Mouse (Mus musculus) MEL (cell line): ENCODE measurements around the gene Gipc2. TPM values are rescaled to one million over a fixed set of nuclear protein-coding genes. Genes with fewer than 3 reads are reported as not detected.

ENCODE experiments used
- DNase-seq: peaks from one replicate; pipeline ENCODE4 v3.0.0; 2011; ENCODE audit warnings: low read depth, low spot score
- H3K27ac ChIP-seq: 2 replicates; pipeline ENCODE4 v1.5.1; 2012; ENCODE audit warnings: low read depth, mild to moderate bottlenecking, control low read depth, low read length, moderate library complexity; ENCODE audit not compliant: control insufficient read depth
- H3K27me3 ChIP-seq, 2 experiments: fragments of 150-350 bp in 1 of 2; sonication (generic) in 1 of 2; 2 replicates each; pipeline ENCODE4 v1.6.1; 2012; ENCODE audit warnings: low read length in 2 of 2, mild to moderate bottlenecking in 2 of 2, improper control_type of control experiment in 1 of 2, moderate library complexity in 1 of 2; ENCODE audit not compliant: insufficient read depth in 2 of 2, control insufficient read depth in 1 of 2
- H3K36me3 ChIP-seq, 2 experiments: 2 replicates each; pipeline ENCODE4 v1.6.1; 2012 to 2014; ENCODE audit warnings: low read length in 2 of 2, improper control_type of control experiment in 1 of 2, inconsistent platforms in 1 of 2, mild to moderate bottlenecking in 1 of 2; ENCODE audit not compliant: insufficient read depth in 2 of 2, control insufficient read depth in 1 of 2
- H3K4me1 ChIP-seq, 2 experiments: fragments of 150-350 bp in 1 of 2; sonication (generic) in 1 of 2; 2 replicates each; pipeline ENCODE4 v1.6.1; 2012; ENCODE audit warnings: low read length in 2 of 2, improper control_type of control experiment in 1 of 2, mild to moderate bottlenecking in 1 of 2; ENCODE audit not compliant: insufficient read depth in 2 of 2, control insufficient read depth in 1 of 2
- H3K4me3 ChIP-seq, 2 experiments: fragments of 150-350 bp in 1 of 2; sonication (generic) in 1 of 2; 2 replicates each; pipeline ENCODE4 v1.5.1; 2012; ENCODE audit warnings: low read depth in 2 of 2, low read length in 2 of 2, mild to moderate bottlenecking in 2 of 2, moderate library complexity in 2 of 2, control low read depth in 1 of 2, improper control_type of control experiment in 1 of 2; ENCODE audit not compliant: control insufficient read depth in 1 of 2, insufficient read depth in 1 of 2
- H3K79me2 ChIP-seq: 2 replicates; pipeline ENCODE4 v1.6.1; 2012; ENCODE audit warnings: mild to moderate bottlenecking, low read length, moderate library complexity; ENCODE audit not compliant: control insufficient read depth, poor library complexity, insufficient read depth
- H3K9ac ChIP-seq: 2 replicates; pipeline ENCODE4 v1.6.1; 2012; ENCODE audit warnings: low read depth, mild to moderate bottlenecking, control low read depth, low read length, moderate library complexity; ENCODE audit not compliant: control insufficient read depth, poor library complexity, severe bottlenecking
- H3K9me3 ChIP-seq: fragments of 150-350 bp; sonication (generic); replicated peaks from 2 replicates; pipeline ENCODE4 v1.6.1; 2012; ENCODE audit warnings: mild to moderate bottlenecking, low read length, improper control_type of control experiment, moderate library complexity; ENCODE audit not compliant: insufficient read depth
- BHLHE40 ChIP-seq: IDR thresholded peaks from 2 replicates; pipeline ENCODE4 v1.6.1; 2012; ENCODE audit warnings: low read depth, mild to moderate bottlenecking, inconsistent platforms, low read length, improper control_type of control experiment, borderline replicate concordance
- CHD1 ChIP-seq: IDR thresholded peaks from 2 replicates; pipeline ENCODE4 v1.6.1; 2012; ENCODE audit warnings: low read depth, mild to moderate bottlenecking, inconsistent platforms, low read length, improper control_type of control experiment
- CTCF ChIP-seq, 3 experiments: IDR thresholded peaks in 2 of 3; conservative IDR thresholded peaks in 1 of 3; 2 replicates each; pipeline ENCODE4 v1.5.1; 2011 to 2012; ENCODE audit warnings: low read length in 3 of 3, low read depth in 2 of 3, mild to moderate bottlenecking in 2 of 3, improper control_type of control experiment in 1 of 3, inconsistent platforms in 1 of 3, mixed read lengths in 1 of 3, moderate library complexity in 1 of 3; ENCODE audit not compliant: control insufficient read depth in 1 of 3, insufficient read depth in 1 of 3, poor library complexity in 1 of 3, severe bottlenecking in 1 of 3
- EP300 ChIP-seq, 2 experiments: IDR thresholded peaks; 2 replicates each; pipeline ENCODE4 v1.6.1; 2011; ENCODE audit warnings: improper control_type of control experiment in 2 of 2, low read length in 2 of 2, low read depth in 1 of 2, mild to moderate bottlenecking in 1 of 2
- GATA1 ChIP-seq: IDR thresholded peaks from 2 replicates; pipeline ENCODE4 v1.6.1; 2011; ENCODE audit warnings: low read depth, low read length, improper control_type of control experiment
- HCFC1 ChIP-seq: IDR thresholded peaks from 2 replicates; pipeline ENCODE4 v1.6.1; 2012; ENCODE audit warnings: low read depth, mild to moderate bottlenecking, inconsistent platforms, low read length, improper control_type of control experiment, moderate library complexity
- JUND ChIP-seq: IDR thresholded peaks from 2 replicates; pipeline ENCODE4 v1.6.1; 2011; ENCODE audit warnings: low read depth, mild to moderate bottlenecking, improper control_type of control experiment, low read length
- KAT2A ChIP-seq: conservative IDR thresholded peaks from 2 replicates; pipeline ENCODE4 v1.6.1; 2012; ENCODE audit warnings: low read depth, low read length, improper control_type of control experiment, inconsistent platforms
- MAFK ChIP-seq: IDR thresholded peaks from 2 replicates; pipeline ENCODE4 v1.6.1; 2011; ENCODE audit warnings: low read depth, mild to moderate bottlenecking, low read length, improper control_type of control experiment, borderline replicate concordance
- MAZ ChIP-seq: IDR thresholded peaks from 2 replicates; pipeline ENCODE4 v1.6.1; 2012; ENCODE audit warnings: low read depth, mild to moderate bottlenecking, inconsistent platforms, low read length, improper control_type of control experiment
- MEF2A ChIP-seq: IDR thresholded peaks from 2 replicates; pipeline ENCODE4 v1.6.1; 2014; ENCODE audit warnings: low read depth, mild to moderate bottlenecking, inconsistent platforms, low read length, improper control_type of control experiment; ENCODE audit not compliant: poor library complexity, insufficient replicate concordance, severe bottlenecking; ENCODE audit errors: extremely low read depth
- MXI1 ChIP-seq: IDR thresholded peaks from 2 replicates; pipeline ENCODE4 v1.6.1; 2011; ENCODE audit warnings: mild to moderate bottlenecking, low read depth, low read length, improper control_type of control experiment
- MYB ChIP-seq: IDR thresholded peaks from 2 replicates; pipeline ENCODE4 v1.6.1; 2011; ENCODE audit warnings: mild to moderate bottlenecking, low read depth, low read length, improper control_type of control experiment
- MYC ChIP-seq: IDR thresholded peaks from 2 replicates; pipeline ENCODE4 v1.6.1; 2011; ENCODE audit warnings: low read depth, mild to moderate bottlenecking, low read length, improper control_type of control experiment, moderate library complexity
- POLR2A ChIP-seq, 2 experiments: IDR thresholded peaks; 2 replicates each; pipeline ENCODE4 v1.6.1; 2011 to 2012; ENCODE audit warnings: low read length in 2 of 2, mild to moderate bottlenecking in 2 of 2, control low read depth in 1 of 2, improper control_type of control experiment in 1 of 2, low read depth in 1 of 2, moderate library complexity in 1 of 2; ENCODE audit not compliant: control insufficient read depth in 1 of 2, insufficient read depth in 1 of 2, poor library complexity in 1 of 2
- RAD21 ChIP-seq: IDR thresholded peaks from 2 replicates; pipeline ENCODE4 v1.6.1; 2011; ENCODE audit warnings: mild to moderate bottlenecking, low read depth, low read length, improper control_type of control experiment
- RCOR1 ChIP-seq: IDR thresholded peaks from 2 replicates; pipeline ENCODE4 v1.6.1; 2012; ENCODE audit warnings: low read depth, mild to moderate bottlenecking, inconsistent platforms, low read length, improper control_type of control experiment
- SIN3A ChIP-seq: IDR thresholded peaks from 2 replicates; pipeline ENCODE4 v1.6.1; 2012; ENCODE audit warnings: low read length, improper control_type of control experiment, inconsistent platforms
- SMC3 ChIP-seq: IDR thresholded peaks from 2 replicates; pipeline ENCODE4 v1.6.1; 2011; ENCODE audit warnings: low read depth, low read length, improper control_type of control experiment
- TBP ChIP-seq: IDR thresholded peaks from 2 replicates; pipeline ENCODE4 v1.8.0; 2011; ENCODE audit warnings: low read depth, low read length, improper control_type of control experiment
- ZC3H11A ChIP-seq: IDR thresholded peaks from 2 replicates; pipeline ENCODE4 v1.6.1; 2012; ENCODE audit warnings: low read depth, mild to moderate bottlenecking, inconsistent platforms, low read length, improper control_type of control experiment
- ZKSCAN1 ChIP-seq: IDR thresholded peaks from 2 replicates; pipeline ENCODE4 v1.6.1; 2012; ENCODE audit warnings: low read depth, mild to moderate bottlenecking, inconsistent platforms, low read length, improper control_type of control experiment, moderate library complexity
- ZMIZ1 ChIP-seq: IDR thresholded peaks from 2 replicates; pipeline ENCODE4 v1.6.1; 2012; ENCODE audit warnings: low read depth, mild to moderate bottlenecking, inconsistent platforms, low read length, improper control_type of control experiment, moderate library complexity
- ZNF384 ChIP-seq: IDR thresholded peaks from 2 replicates; pipeline ENCODE4 v1.6.1; 2012; ENCODE audit warnings: low read depth, mild to moderate bottlenecking, inconsistent platforms, low read length, improper control_type of control experiment
- polyA plus RNA-seq, 2 experiments: library from polyadenylated mRNA; stranded (reverse) in 1 of 2; unstranded in 1 of 2; fragments of >175 nt in 1 of 2; fragments of >200 nt in 1 of 2; gene quantifications; 2 replicates each; pipeline versions ENCODE4 v1.2.1 to v1.2.4; 2012; ENCODE audit warnings: low replicate concordance in 2 of 2, low read depth in 1 of 2; ENCODE audit not compliant: insufficient read length in 2 of 2, insufficient read depth in 1 of 2, missing spikeins in 1 of 2
- total RNA-seq: library from RNA; depleted of rRNA; stranded (reverse); fragments of 300-350 nt; gene quantifications from 2 replicates; pipeline ENCODE4 v1.2.3, GENCODE M21; 2012

Gipc2 gene
- total and polyA plus RNA-seq, 3 experiments = 0.27 to 0.78 TPM; not detected in 1

DNA sequence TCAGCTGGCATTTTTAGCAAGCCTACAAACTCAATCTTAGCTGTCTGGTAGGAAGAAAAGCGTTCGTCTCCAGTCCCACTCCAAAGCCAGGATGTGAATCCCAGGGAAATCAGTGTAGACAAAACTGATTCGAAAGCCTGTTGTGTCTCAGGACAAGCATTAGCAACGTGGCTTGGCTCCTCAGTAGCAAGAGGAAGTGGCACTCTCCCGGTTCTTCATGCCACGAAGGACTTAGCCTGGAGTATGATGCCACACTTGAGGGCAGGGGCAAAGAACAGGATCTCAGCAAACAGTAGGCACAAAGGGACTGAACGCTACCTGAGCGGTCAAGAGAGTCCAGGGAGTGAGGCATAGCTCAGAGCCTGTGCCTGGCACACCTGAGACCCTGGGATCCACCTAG lies 53.4 kb downstream of the Gipc2 start:
- H3K9me3 ChIP-seq = no peaks in the 10 kb centered on the region
- peaks cover 11 to 38% of the 10 kb centered on the region in 2 experiments; a peak in 3 of 4 replicates for H3K4me1 ChIP-seq
- H3K4me3 ChIP-seq = no peak overlapping the region
- H3K36me3 ChIP-seq = peaks cover 0 to 30% of the 10 kb centered on the region in 2 experiments; a peak in 2 of 4 replicates
- no peak for DNase-seq
- no peak overlapping the region for H3K27ac ChIP-seq
- TF ChIP-seq ZMIZ1 (no peak), CTCF (IDR thresholded peaks at IDR 0.05 in 2 of 3, conservative IDR thresholded peaks at IDR 0.05 in 1 of 3; ENCODE audit: control insufficient read depth in 1 of 3, insufficient read depth in 1 of 3, low read depth in 2 of 3, low read length in 3 of 3, poor library complexity in 1 of 3, severe bottlenecking in 1 of 3) (no peak), GATA1 (no peak), MXI1 (no peak), CHD1 (no peak)
- H3K9ac ChIP-seq = no peak overlapping the region
- no peaks in the 10 kb centered on the region for H3K79me2 ChIP-seq
- no peaks in the 10 kb centered on the region for H3K27me3 ChIP-seq

DNA sequence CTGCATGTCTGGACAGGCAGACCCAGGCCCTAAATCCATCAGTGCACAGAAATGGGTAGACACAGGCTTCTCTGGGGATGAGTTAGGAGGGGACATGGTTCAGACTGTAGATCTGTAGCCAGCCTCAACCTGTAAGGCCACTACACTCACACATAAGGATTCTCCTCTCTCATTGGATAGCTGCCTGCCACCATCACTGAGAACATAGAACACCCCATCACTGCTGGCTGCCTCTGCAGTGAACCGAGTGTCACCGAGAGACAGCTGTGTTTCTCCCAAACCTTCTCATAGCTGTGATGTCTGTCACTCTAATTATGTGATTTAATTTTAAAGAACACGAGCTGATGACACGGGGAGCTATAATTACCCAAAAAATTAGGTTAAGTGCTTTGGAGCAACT lies 54.5 kb downstream of the Gipc2 start:
- Histone ChIP-seq H3K79me2 (no peaks in the 10 kb centered on the region), H3K4me3 (peak overlapping the region; percentile 30 to 42; a peak in 3 of 4 replicates), H3K9me3 (no peaks in the 10 kb centered on the region), H3K36me3 (peaks cover 0 to 30% of the 10 kb centered on the region in 2 experiments; a peak in 2 of 4 replicates), H3K4me1 (peaks cover 11 to 42% of the 10 kb centered on the region in 2 experiments; a peak in 3 of 4 replicates)
- no peak for DNase-seq
- TF ChIP-seq ZNF384 (0 out of 2 replicates have a peak, but pooled peaks have one; percentile 48), MYC (no peak), MYB (no peak)
- TF ChIP-seq, all 39 proteins: peak for 1
- Histone ChIP-seq H3K9ac (no peak overlapping the region; the same call in 1 of the 2 replicates), H3K27ac (no peak overlapping the region), H3K27me3 (no peaks in the 10 kb centered on the region)

DNA sequence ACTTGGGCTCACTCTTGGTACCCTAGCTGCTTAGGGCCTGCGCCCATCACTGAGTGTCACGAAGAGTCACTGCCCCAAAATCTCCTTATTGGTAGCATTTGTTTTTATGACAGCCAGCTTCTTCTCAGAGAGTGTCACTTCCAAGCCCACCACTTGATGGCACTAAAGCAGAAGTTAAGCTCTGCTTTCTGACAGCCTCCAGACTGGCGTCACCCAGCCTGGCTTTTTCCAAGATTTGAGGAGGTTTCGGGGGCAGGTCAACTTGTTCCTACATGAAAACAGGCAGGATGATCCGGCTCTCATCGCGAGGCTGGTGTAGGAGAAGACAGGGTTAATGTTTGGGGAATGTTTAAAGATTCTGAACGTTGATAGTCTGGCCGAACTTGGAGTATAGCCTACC lies 54.9 kb downstream of the Gipc2 start:
- no peak overlapping the region for H3K27ac ChIP-seq
- peaks cover 0 to 30% of the 10 kb centered on the region in 2 experiments; a peak in 2 of 4 replicates for H3K36me3 ChIP-seq
- peak overlapping the region; percentile 30 to 42; a peak in 3 of 4 replicates for H3K4me3 ChIP-seq
- no peak for TF ChIP-seq MYC
- no peak for TF ChIP-seq ZKSCAN1
- TF ChIP-seq TBP = no peak
- TF ChIP-seq POLR2A (IDR thresholded peaks at IDR 0.05; ENCODE audit: control insufficient read depth in 1 of 2, insufficient read depth in 1 of 2, low read depth in 1 of 2, low read length in 2 of 2, poor library complexity in 1 of 2) = no peak
- TF ChIP-seq MAFK = no peak
- TF ChIP-seq KAT2A = no peak
- TF ChIP-seq GATA1 = 0 out of 2 replicates have a peak, but pooled peaks have one; percentile 18
- TF ChIP-seq RCOR1 = no peak
- TF ChIP-seq SIN3A = peak; percentile 68
- peak; percentile 98 for TF ChIP-seq RAD21
- no peak for TF ChIP-seq EP300 (IDR thresholded peaks at IDR 0.05; ENCODE audit: low read depth in 1 of 2, low read length in 2 of 2)
- no peak for TF ChIP-seq JUND
- TF ChIP-seq CTCF (IDR thresholded peaks at IDR 0.05 in 2 of 3, conservative IDR thresholded peaks at IDR 0.05 in 1 of 3; ENCODE audit: control insufficient read depth in 1 of 3, insufficient read depth in 1 of 3, low read depth in 2 of 3, low read length in 3 of 3, poor library complexity in 1 of 3, severe bottlenecking in 1 of 3) = peak; percentile 64 to 98 (median 76)
- TF ChIP-seq SMC3 = peak; percentile 93
- no peak for TF ChIP-seq MEF2A
- TF ChIP-seq BHLHE40 = no peak
- TF ChIP-seq MAZ = no peak
- no peak for TF ChIP-seq HCFC1
- TF ChIP-seq ZC3H11A = peak; percentile 97
- H3K9ac ChIP-seq = no peak overlapping the region; the same call in 1 of the 2 replicates
- H3K79me2 ChIP-seq = no peaks in the 10 kb centered on the region
- peaks cover 11 to 44% of the 10 kb centered on the region in 2 experiments; a peak in 3 of 4 replicates for H3K4me1 ChIP-seq
- H3K9me3 ChIP-seq = no peaks in the 10 kb centered on the region
- no peaks in the 10 kb centered on the region for H3K27me3 ChIP-seq
- peak; percentile 89 for DNase-seq
